Mouse (Mus musculus) telencephalon, adult 2 months (tissue): ENCODE results near the gene Phlpp2.

Source experiments
- DNase-seq: peaks from one replicate; pipeline ENCODE4 v3.0.0-alpha.2; 2011; ENCODE audit warnings: low read depth, low spot score

Gene Phlpp2

GRCm38 (mm10) chr8:109961693-109962367 lies 93.5 kb downstream of the Phlpp2 start, which contains the start of gene Marveld3:
TSS of gene Marveld3 (minus strand) at chr8:109962203.
- DNase-seq = no peak

- no peak for DNase-seq
These were observed 94.6 kb downstream of the Phlpp2 start for GRCm38 (mm10) chr8:109962896-109963295.

- no peak for DNase-seq
These were observed 95.1 kb downstream of the Phlpp2 start for GRCm38 (mm10) chr8:109963421-109963820.

- no peak for DNase-seq
These were observed 95.8 kb downstream of the Phlpp2 start for GRCm38 (mm10) chr8:109964106-109964505.

GRCm38 (mm10) chr8:109968837-109969236 lies 100.5 kb downstream of the Phlpp2 start:
- no peak for DNase-seq

GRCm38 (mm10) chr8:109970323-109970722 lies 102.0 kb downstream of the Phlpp2 start:
- DNase-seq = peak; percentile 73

GRCm38 (mm10) chr8:109972901-109973300 lies 104.6 kb downstream of the Phlpp2 start:
- DNase-seq = no peak

- DNase-seq = no peak
These were observed 111.0 kb downstream of the Phlpp2 start for GRCm38 (mm10) chr8:109979339-109979738.

GRCm38 (mm10) chr8:109982386-109983105 lies 114.2 kb downstream of the Phlpp2 start:
- DNase-seq = no peak

- no peak for DNase-seq
These were observed 115.6 kb downstream of the Phlpp2 start for GRCm38 (mm10) chr8:109983944-109984343.

- no peak for DNase-seq
These were observed 118.0 kb downstream of the Phlpp2 start for GRCm38 (mm10) chr8:109986384-109986783.

- no peak for DNase-seq
These were observed 119.4 kb downstream of the Phlpp2 start for GRCm38 (mm10) chr8:109987776-109988175.

- DNase-seq = no peak
These were observed 120.8 kb downstream of the Phlpp2 start for GRCm38 (mm10) chr8:109989151-109989550.

- DNase-seq = no peak
These were observed 121.9 kb downstream of the Phlpp2 start, which contains the start of gene Tat for GRCm38 (mm10) chr8:109990224-109990623. TSS of gene Tat (plus strand) at chr8:109990437.

GRCm38 (mm10) chr8:109992166-109992565 lies 123.8 kb downstream of the Phlpp2 start:
- no peak for DNase-seq

GRCm38 (mm10) chr8:109992951-109993350 lies 124.6 kb downstream of the Phlpp2 start:
- DNase-seq = no peak
